Mouse (Mus musculus) heart, adult 2 months (tissue): ENCODE data around the gene Tnp2. TPM values are rescaled to one million over a fixed set of nuclear protein-coding genes. Genes with fewer than 3 reads are reported as not detected.

ENCODE experiments used
- DNase-seq, 2 experiments: peaks; one replicate each; pipeline ENCODE4 v3.0.0; 2021
- H3K27ac ChIP-seq: fragments of 200-600 bp; 2 replicates; pipeline ENCODE4 v1.8.1; 2022
- H3K27me3 ChIP-seq: fragments of 200-500 bp; 2 replicates; pipeline ENCODE4 v1.6.1; 2012; ENCODE audit warnings: mild to moderate bottlenecking, low read length, inconsistent platforms, mixed read lengths; ENCODE audit not compliant: control insufficient read depth, insufficient read depth
- H3K36me3 ChIP-seq: fragments of 200-500 bp; 2 replicates; pipeline ENCODE4 v1.6.1; 2012; ENCODE audit warnings: low read length, inconsistent platforms; ENCODE audit not compliant: control insufficient read depth, insufficient read depth
- H3K4me1 ChIP-seq: fragments of 200-500 bp; 2 replicates; pipeline ENCODE4 v1.6.1; 2011; ENCODE audit warnings: low read length; ENCODE audit not compliant: control insufficient read depth, insufficient read depth
- H3K4me3 ChIP-seq: fragments of 200-600 bp; 2 replicates; pipeline ENCODE4 v1.8.1; 2022
- H3K79me2 ChIP-seq: fragments of 200-500 bp; replicated peaks from 2 replicates; pipeline ENCODE4 v1.6.1; 2012; ENCODE audit warnings: mild to moderate bottlenecking, inconsistent platforms, low read length, moderate library complexity, mixed read lengths; ENCODE audit not compliant: control insufficient read depth, insufficient read depth
- H3K9ac ChIP-seq: fragments of 200-500 bp; 2 replicates; pipeline ENCODE4 v1.6.1; 2012; ENCODE audit warnings: low read depth, mild to moderate bottlenecking, control low read depth, inconsistent platforms, low read length, mixed read lengths
- CTCF ChIP-seq: fragments of 200-600 bp; IDR thresholded peaks from 2 replicates; pipeline ENCODE4 v1.8.1; 2022; ENCODE audit warnings: antibody characterized with exemption, mild to moderate bottlenecking, moderate library complexity
- EP300 ChIP-seq: fragments of 200-500 bp; IDR thresholded peaks from 2 replicates; pipeline ENCODE4 v1.6.1; 2011; ENCODE audit warnings: low read depth, low read length, control low read depth; ENCODE audit not compliant: insufficient read depth
- POLR2A ChIP-seq: fragments of 200-500 bp; IDR thresholded peaks from 2 replicates; pipeline ENCODE4 v1.6.1; 2011; ENCODE audit warnings: mild to moderate bottlenecking, low read depth, low read length, control low read depth; ENCODE audit not compliant: insufficient read depth
- WGBS: fragments of 180-500 bp; shearing (Covaris S2); methylation state at CpG from one replicate; pipeline ENCODE4 v1.1.7; 2018; 5-methylcytosine and 5-hydroxymethylcytosine counted together
- intact Hi-C: fragments of 180-260 bp; cut with DNase I; formaldehyde crosslinking; loops from one replicate; pipeline ENCODE4 v1.15.1; 2025
- polyA plus RNA-seq: library from polyadenylated mRNA; depleted of rRNA; stranded (reverse); fragments of >200 nt; gene quantifications from 2 replicates; pipeline ENCODE4 v1.2.3, GENCODE M21; 2012
- total RNA-seq, 2 experiments: library from RNA; stranded (reverse); gene quantifications; 2 replicates each; pipeline ENCODE4 v1.2.3; 2021

Gene Tnp2
- total and polyA plus RNA-seq, 3 experiments: 6.8 TPM; not detected in 2

- no peak overlapping the region for H3K27ac ChIP-seq
- no peak overlapping the region for H3K4me3 ChIP-seq
- peak in 1 of 2 experiments; percentile 45 for DNase-seq
- 59% methylated on average over 3 of the region's 3 CpGs for WGBS
- no peaks in the 10 kb centered on the region for H3K27me3 ChIP-seq
- H3K9ac ChIP-seq: no peak overlapping the region
- intact Hi-C loops: no loop called here
- H3K4me1 ChIP-seq: peaks cover 5% of the 10 kb centered on the region
- TF ChIP-seq CTCF (no peak), EP300 (no peak), POLR2A (no peak)
- no peaks in the 10 kb centered on the region for H3K36me3 ChIP-seq
- H3K79me2 ChIP-seq: no peaks in the 10 kb centered on the region
These were observed 31.5 kb upstream of the Tnp2 start for GRCm38 (mm10) chr16:10819966-10820365.

- no peak overlapping the region for H3K27ac ChIP-seq
- no peak for DNase-seq
- no peaks in the 10 kb centered on the region for H3K36me3 ChIP-seq
- peaks cover 6% of the 10 kb centered on the region for H3K4me1 ChIP-seq
- intact Hi-C loops: no loop called here
- WGBS: 69% methylated on average over 4 of the region's 4 CpGs
- no peaks in the 10 kb centered on the region for H3K27me3 ChIP-seq
- no peaks in the 10 kb centered on the region for H3K79me2 ChIP-seq
- no peak overlapping the region for H3K9ac ChIP-seq
- H3K4me3 ChIP-seq: no peak overlapping the region
- TF ChIP-seq CTCF: no peak
- TF ChIP-seq EP300: no peak
- TF ChIP-seq POLR2A: no peak
These were observed 30.2 kb upstream of the Tnp2 start for GRCm38 (mm10) chr16:10818579-10819135.

GRCm38 (mm10) chr16:10814864-10815263, 26.4 kb upstream of the Tnp2 start:
- Histone ChIP-seq H3K27me3 (no peaks in the 10 kb centered on the region), H3K4me3 (no peak overlapping the region), H3K9ac (no peak overlapping the region), H3K4me1 (peaks cover 4% of the 10 kb centered on the region), H3K79me2 (no peaks in the 10 kb centered on the region), H3K27ac (no peak overlapping the region), H3K36me3 (no peaks in the 10 kb centered on the region)
- peak in 1 of 2 experiments; percentile 25 for DNase-seq
- WGBS: 52% methylated on average over 4 of the region's 4 CpGs
- intact Hi-C loops: no loop called here
- TF ChIP-seq CTCF (no peak), EP300 (no peak), POLR2A (no peak)

- Histone ChIP-seq H3K4me1 (peaks cover 2% of the 10 kb centered on the region), H3K27me3 (no peaks in the 10 kb centered on the region), H3K36me3 (no peaks in the 10 kb centered on the region), H3K27ac (no peak overlapping the region), H3K4me3 (no peak overlapping the region), H3K9ac (no peak overlapping the region), H3K79me2 (no peaks in the 10 kb centered on the region)
- WGBS: 85% methylated on average over 4 of the region's 4 CpGs
- intact Hi-C loops: no loop called here
- no peak for TF ChIP-seq POLR2A
- TF ChIP-seq EP300: no peak
- TF ChIP-seq CTCF: no peak
- no peak for DNase-seq
These were observed 25.3 kb upstream of the Tnp2 start for GRCm38 (mm10) chr16:10813726-10814125.

GRCm38 (mm10) chr16:10812865-10813371, 24.5 kb upstream of the Tnp2 start, which contains the start of gene Gm11172:
Gene Gm11172 (plus strand): TSS chr16:10812915.
- Histone ChIP-seq H3K36me3 (no peaks in the 10 kb centered on the region), H3K9ac (no peak within 1 kb of the TSS), H3K4me1 (peaks cover 2% of the 10 kb centered on the region), H3K4me3 (no peak within 1 kb of the TSS), H3K27me3 (no peaks in the 10 kb centered on the region), H3K79me2 (no peaks in the 10 kb centered on the region), H3K27ac (no peak within 1 kb of the TSS)
- intact Hi-C loops: no loop called here
- TF ChIP-seq CTCF (no peak), EP300 (no peak), POLR2A (no peak)
- no peak for DNase-seq
- WGBS: 67% methylated on average over 2 of the region's 2 CpGs

- H3K27me3 ChIP-seq: no peaks in the 10 kb centered on the region
- TF ChIP-seq POLR2A (no peak), EP300 (no peak), CTCF (no peak)
- WGBS: 96% methylated on average over 1 of the region's 1 CpGs
These were observed 21.9 kb upstream of the Tnp2 start for GRCm38 (mm10) chr16:10810376-10810775.

More at GRCm38 (mm10) chr16:10810376-10810775, 21.9 kb upstream of the Tnp2 start:
- intact Hi-C loops: no loop called here
- DNase-seq: no peak
- H3K27ac ChIP-seq: no peak overlapping the region
- H3K4me1 ChIP-seq: peaks cover 2% of the 10 kb centered on the region
- H3K9ac ChIP-seq: no peak overlapping the region
- H3K4me3 ChIP-seq: no peak overlapping the region
- no peaks in the 10 kb centered on the region for H3K36me3 ChIP-seq
- no peaks in the 10 kb centered on the region for H3K79me2 ChIP-seq
